Mouse (Mus musculus): Measurements from ENCODE around the gene Shroom3.

DNA sequence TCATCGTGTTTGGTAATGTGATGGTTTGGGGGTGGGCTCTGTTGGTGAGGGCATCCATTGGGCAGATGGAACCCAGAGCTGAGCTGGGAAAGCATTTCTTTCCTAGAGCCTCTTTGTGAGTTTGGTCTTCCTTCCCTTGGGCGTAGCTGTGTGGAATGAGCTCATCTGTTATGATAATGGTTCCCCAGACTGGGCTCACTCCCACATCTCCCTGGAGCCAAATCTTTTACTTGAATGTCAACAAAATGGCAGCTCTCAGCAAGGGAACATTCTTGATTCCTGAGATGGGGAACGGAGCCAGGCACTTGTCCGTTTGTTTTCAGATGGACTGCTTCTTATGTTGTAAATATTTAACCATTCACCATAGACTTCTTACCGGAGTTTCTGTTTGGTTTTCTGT lies 158.2 kb downstream of the Shroom3 start:
- TF ChIP-seq POLR2A (IDR thresholded peaks at IDR 0.05; ENCODE audit: borderline replicate concordance, insufficient read depth, low read length): no peak
- no peak for TF ChIP-seq CTCF (IDR thresholded peaks at IDR 0.05; ENCODE audit: borderline replicate concordance, insufficient read depth, low read depth, low read length)

All from cerebellum, adult 2 months (tissue).